Mouse (Mus musculus): ENCODE data around the gene Olfr689. TPM values are rescaled to one million over a fixed set of nuclear protein-coding genes. Genes with fewer than 3 reads are reported as not detected.
"Not testable (repeated sequence)": the region's sequence is repeated elsewhere in the genome, so short reads cannot be mapped to it uniquely, and the experiment has no call there.

Olfr689 gene
- not detected in 2 replicates for polyA plus RNA-seq (2016; fragmentation: Nextera tagmentation; extraction: Ambion mirVana)

DNA sequence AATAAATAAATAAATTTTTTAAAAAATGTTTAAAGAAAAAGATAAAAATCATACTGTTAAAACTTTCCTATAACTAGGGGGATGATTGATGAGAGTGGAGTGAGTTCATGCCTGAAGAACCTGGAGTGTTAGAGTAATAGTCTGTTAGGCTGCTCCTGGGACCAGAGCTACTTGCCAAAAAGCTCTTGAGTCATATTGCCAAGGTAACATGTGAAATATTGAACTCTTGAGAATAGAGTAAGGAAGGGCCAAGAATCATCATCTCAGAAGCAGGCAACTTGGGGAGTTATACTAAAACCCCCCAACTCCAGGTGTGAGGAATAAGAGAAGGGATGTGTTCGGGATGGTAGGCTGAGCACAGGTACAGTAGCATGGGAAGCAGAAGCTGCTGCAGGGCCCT is at the start of gene Olfr689:
Gene Olfr689 (plus strand): TSS at position 301 of the 400 bp plus-strand sequence.
- Histone ChIP-seq H3K9me3 (replicated peaks) (peaks cover 4% of the 10 kb centered on the region; the same call in 1 of the 2 replicates), H3K4me1 (replicated peaks) (no peaks in the 10 kb centered on the region), H3K9ac (no peak within 1 kb of the TSS), H3K4me3 (no peak within 1 kb of the TSS), H3K27me3 (replicated peaks) (no peaks in the 10 kb centered on the region), H3K27ac (ENCODE audit: poor library complexity, severe bottlenecking) (no peak within 1 kb of the TSS), H3K36me3 (no peaks in the 10 kb centered on the region), H3K4me2 (no peak within 1 kb of the TSS)
- WGBS: 67% methylated on average over 1 of the region's 1 CpGs
- no peak for ATAC-seq (ENCODE audit: insufficient number of reproducible peaks, low FRiP score)

DNA sequence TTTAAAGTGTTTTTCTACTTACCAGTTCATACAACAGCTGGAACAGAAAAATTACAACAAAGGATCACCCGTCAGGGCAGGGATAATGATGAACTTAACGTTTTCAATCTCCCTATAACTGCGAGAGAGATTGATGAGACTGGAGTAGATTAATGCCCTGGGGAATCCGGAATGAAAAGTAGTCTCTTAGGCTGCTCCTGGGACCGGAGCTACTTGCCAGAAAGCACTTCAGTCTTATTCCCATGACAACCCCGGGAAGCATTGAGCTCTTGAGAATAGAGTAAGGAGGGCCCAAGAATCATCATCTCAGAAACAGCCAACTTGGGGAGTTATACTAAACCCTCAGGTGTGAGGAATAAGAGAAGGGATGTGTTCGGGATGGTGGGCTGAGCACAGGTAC is 38.5 kb upstream of the Olfr689 start:
- WGBS: 66% methylated on average over 7 of the region's 7 CpGs
- H3K4me3 ChIP-seq: no peak overlapping the region
- ATAC-seq (ENCODE audit: insufficient number of reproducible peaks, low FRiP score): no peak

GRCm38 (mm10) chr7:105287795-105288194 is 23.2 kb upstream of the Olfr689 start, which contains the start of gene Olfr688:
TSS of gene Olfr688 (plus strand) at chr7:105288095.
- Histone ChIP-seq H3K9ac (no peak within 1 kb of the TSS), H3K4me1 (replicated peaks) (no peaks in the 10 kb centered on the region), H3K4me3 (no peak within 1 kb of the TSS), H3K27me3 (replicated peaks) (no peaks in the 10 kb centered on the region), H3K4me2 (no peak within 1 kb of the TSS), H3K36me3 (no peaks in the 10 kb centered on the region), H3K9me3 (replicated peaks) (no peaks in the 10 kb centered on the region), H3K27ac (ENCODE audit: poor library complexity, severe bottlenecking) (no peak within 1 kb of the TSS)
- WGBS: 72% methylated on average over 6 of the region's 6 CpGs
- ATAC-seq (ENCODE audit: insufficient number of reproducible peaks, low FRiP score): no peak

More for the DNA sequence above, 38.5 kb upstream of the Olfr689 start:
- H3K4me1 ChIP-seq (replicated peaks): no peaks in the 10 kb centered on the region
- H3K27ac ChIP-seq (ENCODE audit: poor library complexity, severe bottlenecking): no peak overlapping the region
- no peak overlapping the region for H3K9ac ChIP-seq
- H3K4me2 ChIP-seq: no peak overlapping the region
- H3K9me3 ChIP-seq (replicated peaks): no peaks in the 10 kb centered on the region
- H3K27me3 ChIP-seq (replicated peaks): no peaks in the 10 kb centered on the region
- H3K36me3 ChIP-seq: no peaks in the 10 kb centered on the region

GRCm38 (mm10) chr7:105290051-105290450 is 20.9 kb upstream of the Olfr689 start:
- H3K27me3 ChIP-seq (replicated peaks): no peaks in the 10 kb centered on the region
- no peak for ATAC-seq (ENCODE audit: insufficient number of reproducible peaks, low FRiP score)

GRCm38 (mm10) chr7:105325302-105325701 is 14.3 kb downstream of the Olfr689 start:
- H3K4me1 ChIP-seq (replicated peaks): no peaks in the 10 kb centered on the region
- WGBS: 63% methylated on average over 2 of the region's 2 CpGs

More at GRCm38 (mm10) chr7:105290051-105290450, 20.9 kb upstream of the Olfr689 start:
- Histone ChIP-seq H3K4me1 (replicated peaks) (no peaks in the 10 kb centered on the region), H3K4me3 (no peak overlapping the region), H3K27ac (ENCODE audit: poor library complexity, severe bottlenecking) (no peak overlapping the region), H3K9me3 (replicated peaks) (no peaks in the 10 kb centered on the region), H3K4me2 (no peak overlapping the region), H3K9ac (no peak overlapping the region), H3K36me3 (no peaks in the 10 kb centered on the region)

GRCm38 (mm10) chr7:105334004-105334403 is 23.0 kb downstream of the Olfr689 start, which contains the start of gene Olfr690:
TSS of gene Olfr690 (minus strand) at chr7:105334104.
- no peak within 1 kb of the TSS for H3K9ac ChIP-seq
- WGBS: 73% methylated on average over 1 of the region's 1 CpGs

More at GRCm38 (mm10) chr7:105325302-105325701, 14.3 kb downstream of the Olfr689 start:
- Histone ChIP-seq H3K27me3 (replicated peaks) (no peaks in the 10 kb centered on the region), H3K4me3 (no peak overlapping the region), H3K9ac (no peak overlapping the region), H3K36me3 (no peaks in the 10 kb centered on the region), H3K9me3 (replicated peaks) (no peaks in the 10 kb centered on the region), H3K4me2 (no peak overlapping the region), H3K27ac (ENCODE audit: poor library complexity, severe bottlenecking) (no peak overlapping the region)
- no peak for ATAC-seq (ENCODE audit: insufficient number of reproducible peaks, low FRiP score)

GRCm38 (mm10) chr7:105342170-105342569 is 31.2 kb downstream of the Olfr689 start, which contains the start of gene Olfr691:
TSS of gene Olfr691 (minus strand) at chr7:105342270.
- no peaks in the 10 kb centered on the region for H3K27me3 ChIP-seq (replicated peaks)

More at GRCm38 (mm10) chr7:105334004-105334403, 23.0 kb downstream of the Olfr689 start, which contains the start of gene Olfr690:
- Histone ChIP-seq H3K4me2 (no peak within 1 kb of the TSS), H3K4me3 (no peak within 1 kb of the TSS), H3K9me3 (replicated peaks) (no peaks in the 10 kb centered on the region), H3K27ac (ENCODE audit: poor library complexity, severe bottlenecking) (no peak within 1 kb of the TSS), H3K4me1 (replicated peaks) (no peaks in the 10 kb centered on the region), H3K27me3 (replicated peaks) (no peaks in the 10 kb centered on the region), H3K36me3 (no peaks in the 10 kb centered on the region)
- no peak for ATAC-seq (ENCODE audit: insufficient number of reproducible peaks, low FRiP score)

GRCm38 (mm10) chr7:105342752-105343151 is 31.8 kb downstream of the Olfr689 start:
- no peaks in the 10 kb centered on the region for H3K4me1 ChIP-seq (replicated peaks)
- no peak overlapping the region for H3K4me3 ChIP-seq
- 77% methylated on average over 2 of the region's 2 CpGs for WGBS
- H3K27me3 ChIP-seq (replicated peaks): no peaks in the 10 kb centered on the region
- no peaks in the 10 kb centered on the region for H3K9me3 ChIP-seq (replicated peaks)
- H3K9ac ChIP-seq: no peak overlapping the region
- no peaks in the 10 kb centered on the region for H3K36me3 ChIP-seq
- ATAC-seq (ENCODE audit: insufficient number of reproducible peaks, low FRiP score): no peak
- H3K4me2 ChIP-seq: no peak overlapping the region
- no peak overlapping the region for H3K27ac ChIP-seq (ENCODE audit: poor library complexity, severe bottlenecking)

More at GRCm38 (mm10) chr7:105342170-105342569, 31.2 kb downstream of the Olfr689 start, which contains the start of gene Olfr691:
- Histone ChIP-seq H3K9ac (no peak within 1 kb of the TSS), H3K9me3 (replicated peaks) (no peaks in the 10 kb centered on the region), H3K4me3 (no peak within 1 kb of the TSS), H3K4me1 (replicated peaks) (no peaks in the 10 kb centered on the region), H3K4me2 (no peak within 1 kb of the TSS), H3K27ac (ENCODE audit: poor library complexity, severe bottlenecking) (no peak within 1 kb of the TSS), H3K36me3 (no peaks in the 10 kb centered on the region)
- ATAC-seq (ENCODE audit: insufficient number of reproducible peaks, low FRiP score): no peak
- WGBS: 44% methylated on average over 1 of the region's 1 CpGs

- not testable (repeated sequence) for H3K9ac ChIP-seq; H3K27me3 ChIP-seq (replicated peaks); H3K9me3 ChIP-seq (replicated peaks); H3K4me2 ChIP-seq; H3K4me3 ChIP-seq; H3K27ac ChIP-seq (ENCODE audit: poor library complexity, severe bottlenecking); H3K4me1 ChIP-seq (replicated peaks); H3K36me3 ChIP-seq
- WGBS: no CpG with 5 or more reads among the region's 5 CpGs
- ATAC-seq (ENCODE audit: insufficient number of reproducible peaks, low FRiP score): peak; percentile 45; the same call in 1 of the 2 replicates
Measured at GRCm38 (mm10) chr7:105356064-105356463, 45.1 kb downstream of the Olfr689 start.

DNA sequence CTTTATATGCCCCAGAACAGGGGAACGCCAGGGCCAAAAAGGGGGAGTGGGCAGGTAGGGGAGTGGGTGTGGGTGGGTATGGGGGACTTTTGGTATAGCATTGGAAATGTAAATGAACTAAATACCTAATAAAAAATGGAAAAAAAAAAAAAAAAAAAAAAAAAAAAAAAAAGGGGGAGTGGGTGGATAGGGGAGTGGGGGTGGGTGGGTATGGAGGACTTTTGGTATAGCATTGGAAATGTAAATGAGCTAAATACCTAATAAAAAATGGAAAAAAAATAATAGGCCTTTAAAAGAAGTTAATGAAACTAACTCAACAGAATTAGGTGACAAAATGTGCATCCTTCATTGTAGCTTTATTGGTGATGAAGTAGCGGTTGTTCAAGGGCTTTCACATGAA is 45.5 kb downstream of the Olfr689 start:
- H3K4me1 ChIP-seq (replicated peaks); H3K36me3 ChIP-seq; H3K27ac ChIP-seq (ENCODE audit: poor library complexity, severe bottlenecking); H3K9ac ChIP-seq; H3K27me3 ChIP-seq (replicated peaks); H3K4me2 ChIP-seq; H3K9me3 ChIP-seq (replicated peaks); H3K4me3 ChIP-seq: not testable (repeated sequence)
- WGBS: 93% methylated on average over 1 of the region's 2 CpGs
- ATAC-seq (ENCODE audit: insufficient number of reproducible peaks, low FRiP score): peak; percentile 87

GRCm38 (mm10) chr7:105361713-105362112 is 50.7 kb downstream of the Olfr689 start:
- Histone ChIP-seq H3K9me3 (replicated peaks) (no peaks in the 10 kb centered on the region), H3K27ac (ENCODE audit: poor library complexity, severe bottlenecking) (no peak overlapping the region), H3K4me2 (no peak overlapping the region), H3K36me3 (no peaks in the 10 kb centered on the region), H3K9ac (no peak overlapping the region), H3K4me1 (replicated peaks) (no peaks in the 10 kb centered on the region), H3K27me3 (replicated peaks) (no peaks in the 10 kb centered on the region), H3K4me3 (no peak overlapping the region)
- ATAC-seq (ENCODE audit: insufficient number of reproducible peaks, low FRiP score): no peak
- 73% methylated on average over 2 of the region's 2 CpGs for WGBS

DNA sequence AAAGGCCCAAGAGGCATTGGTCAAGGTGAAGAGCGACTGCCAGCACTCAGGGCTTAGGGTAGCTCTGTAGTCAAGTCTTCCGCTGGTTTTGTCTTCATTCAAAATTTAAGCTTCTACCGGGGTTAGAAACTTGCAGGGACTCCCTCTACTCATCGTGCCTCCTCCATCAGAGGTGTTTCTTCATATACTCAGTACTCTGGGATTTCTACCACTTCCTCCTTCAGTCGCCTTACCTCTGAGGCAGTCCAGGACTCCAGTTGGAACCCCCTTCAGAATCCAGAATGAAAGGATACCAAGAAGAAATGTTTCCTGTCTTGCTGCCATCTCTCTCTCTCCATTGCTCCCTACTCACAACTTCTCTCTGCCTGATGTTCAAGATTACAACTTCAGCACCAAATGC is 56.3 kb downstream of the Olfr689 start:
- ATAC-seq (ENCODE audit: insufficient number of reproducible peaks, low FRiP score): no peak
- WGBS: 78% methylated on average over 5 of the region's 5 CpGs

More for the DNA sequence above, 56.3 kb downstream of the Olfr689 start:
- Histone ChIP-seq H3K27ac (ENCODE audit: poor library complexity, severe bottlenecking) (no peak overlapping the region), H3K36me3 (peaks cover 6% of the 10 kb centered on the region), H3K4me2 (no peak overlapping the region), H3K4me1 (replicated peaks) (no peaks in the 10 kb centered on the region), H3K27me3 (replicated peaks) (no peaks in the 10 kb centered on the region), H3K4me3 (no peak overlapping the region), H3K9me3 (replicated peaks) (no peaks in the 10 kb centered on the region), H3K9ac (no peak overlapping the region)

Measured in heart, embryonic 12.5 days (tissue).